24 mouse cellular contexts compared by ENCODE assay signal in genomic region chr5:110877666-110878505, GRCm38 (mm10). TPM values are rescaled to one million over a fixed set of nuclear protein-coding genes. Genes with fewer than 3 reads are reported as not detected.
A peak's percentile ranks its signal among the peaks of the same experiment; 100 is the strongest.
DNase-seq lines count a peak whose midpoint lies in the region; TF ChIP-seq lines count a peak whose summit lies in the region.
"Had no signal": no experiment of that assay in that cellular context is flagged by ENCODE, and none has a peak within 500 bp of the region (broad histone marks: within the 10 kb centered on the region; RNA-seq: fewer than 3 reads in every experiment).

No protein-coding gene starts in this region.

- DNase-seq in heart, adult 11 months: peak; percentile 48
- no peak for DNase-seq in heart, adult 2 months
- DNase-seq in ES-CJ7 (ENCODE audit: low read depth, low spot score): peak; percentile 87
- DNase-seq in R1 (ENCODE audit: low read depth, low spot score): peak; percentile 87
- peak; percentile 14 for DNase-seq in gonadal fat pad, adult 2 months (ENCODE audit: low read depth)
- DNase-seq in layer of hippocampus, postnatal 36 days: no peak
- no peak for DNase-seq in neural tube, embryonic 10.5 days (ENCODE audit: extremely low spot score, low spot score)
- DNase-seq: adrenal gland, adult 2 months; adrenal gland, postnatal 14 days; B cell, adult 2 months; cerebellum, adult 11-12 months; cerebellum, adult 8-10 months; cerebellum, postnatal 14 days; gastrocnemius, postnatal 25 days; heart, postnatal 10 days; heart, postnatal 36 days had no signal

- H3K27ac ChIP-seq in heart, adult 2 months: no peak overlapping the region
- H3K27ac ChIP-seq: forebrain, embryonic 10.5 days; forebrain, embryonic 15.5 days; heart, embryonic 15.5 days; hindbrain, embryonic 10.5 days; hindbrain, embryonic 13.5 days; intestine, embryonic 15.5 days had no signal

- no peak for TF ChIP-seq POLR2A in heart, adult 2 months (IDR thresholded peaks at IDR 0.05; ENCODE audit: insufficient read depth, low read depth, low read length)

- no peak overlapping the region for H3K9ac ChIP-seq in heart, adult 2 months (ENCODE audit: low read depth, low read length)
- H3K9ac ChIP-seq: forebrain, embryonic 15.5 days; heart, embryonic 12.5 days; heart, embryonic 15.5 days; hindbrain, embryonic 13.5 days; intestine, embryonic 15.5 days had no signal

- TF ChIP-seq CTCF in heart, adult 2 months (IDR thresholded peaks at IDR 0.05): no peak

- H3K27me3 ChIP-seq in heart, adult 2 months (ENCODE audit: control insufficient read depth, insufficient read depth, low read length): no peaks in the 10 kb centered on the region
- H3K27me3 ChIP-seq: CH12.LX; forebrain, embryonic 15.5 days; heart, embryonic 12.5 days; heart, embryonic 15.5 days; hindbrain, embryonic 13.5 days; intestine, embryonic 15.5 days had no signal

- no peak for TF ChIP-seq EP300 in heart, adult 2 months (IDR thresholded peaks at IDR 0.05; ENCODE audit: insufficient read depth, low read depth, low read length)

- no peaks in the 10 kb centered on the region for H3K36me3 ChIP-seq in heart, adult 2 months (ENCODE audit: control insufficient read depth, insufficient read depth, low read length)
- H3K36me3 ChIP-seq: forebrain, embryonic 15.5 days; intestine, embryonic 15.5 days had no signal

- 95% methylated on average over 5 of the region's 5 CpGs for WGBS in heart, adult 2 months

- intact Hi-C loops in heart, adult 2 months (cut with DNase I): loop anchor here (2.0 kb wide), 1 partner anchor 37 kb away; no protein-coding TSS in a partner anchor

- no peaks in the 10 kb centered on the region for H3K79me2 ChIP-seq in heart, adult 2 months (replicated peaks; ENCODE audit: control insufficient read depth, insufficient read depth, low read length)

- H3K4me1 ChIP-seq in heart, adult 2 months (ENCODE audit: control insufficient read depth, insufficient read depth, low read length): peaks cover 1% of the 10 kb centered on the region; the same call in 1 of the 2 replicates

- H3K4me3 ChIP-seq in heart, adult 2 months: no peak overlapping the region
- H3K4me3 ChIP-seq: forebrain, embryonic 10.5 days; forebrain, embryonic 15.5 days; heart, embryonic 12.5 days; heart, embryonic 15.5 days; hindbrain, embryonic 10.5 days; hindbrain, embryonic 13.5 days; intestine, embryonic 15.5 days had no signal

RNA-seq across cellular contexts. Expression of gene Ttc28, which starts 1.7 kb away (rescaled TPM):
- total RNA-seq in heart, adult 2 months (2021): 10 to 100 TPM; 12.3 to 15.0 TPM
- polyA plus RNA-seq in heart, adult 2 months (2012; rRNA removed): 7.2 and 7.3 TPM in 2 replicates
- 10.1 and 13.0 TPM in 2 replicates for polyA plus RNA-seq in gonadal fat pad, adult 2 months (2012; rRNA removed)
- 10 to 100 TPM; 12.7 to 13.0 TPM for total RNA-seq in layer of hippocampus, postnatal 36 days (2021)

RNA-seq across cellular contexts. Expression of gene Chek2, which starts 38.1 kb away (rescaled TPM):
- total RNA-seq in heart, adult 2 months (2021): 1 to 10 TPM; 2.6 to 3.1 TPM
- 3.4 and 5.5 TPM in 2 replicates for polyA plus RNA-seq in heart, adult 2 months (2012; rRNA removed)
- 5.9 and 7.0 TPM in 2 replicates for polyA plus RNA-seq in gonadal fat pad, adult 2 months (2012; rRNA removed)
- 1 to 10 TPM; 1.8 to 2.5 TPM for total RNA-seq in layer of hippocampus, postnatal 36 days (2021)

RNA-seq across cellular contexts. Expression of gene Hscb, which starts 38.3 kb away (rescaled TPM):
- 10 to 100 TPM; 18.5 to 18.7 TPM for total RNA-seq in heart, adult 2 months (2021)
- polyA plus RNA-seq in heart, adult 2 months (2012; rRNA removed): 14.8 and 17.7 TPM in 2 replicates
- 17.2 and 27.4 TPM in 2 replicates for polyA plus RNA-seq in gonadal fat pad, adult 2 months (2012; rRNA removed)
- total RNA-seq in layer of hippocampus, postnatal 36 days (2021): 10 to 100 TPM; 11.7 to 16.2 TPM

Comparison
In these comparisons a context has a peak if more than half of its experiments do, and no peak if none do; other contexts are left out.
1. DNase-seq: peak in heart, adult 11 months (single experiment), ES-CJ7 (single experiment), R1 (single experiment) and gonadal fat pad, adult 2 months (single experiment); none in heart, adult 2 months (0 of 2), layer of hippocampus, postnatal 36 days (0 of 2) and neural tube, embryonic 10.5 days (single experiment).